Mouse (Mus musculus) spleen, adult 2 months (tissue): ENCODE measurements around the gene Cryba2.

Source experiments
- CTCF ChIP-seq: fragments of 200-500 bp; IDR thresholded peaks from 2 replicates; pipeline ENCODE4 v1.5.1; 2011; ENCODE audit warnings: mild to moderate bottlenecking, inconsistent platforms; ENCODE audit not compliant: insufficient read depth, insufficient read length, insufficient replicate concordance; ENCODE audit errors: extremely low read depth
- POLR2A ChIP-seq: fragments of 200-500 bp; IDR thresholded peaks from 2 replicates; pipeline ENCODE4 v1.6.1; 2011; ENCODE audit warnings: low read depth, low read length, inconsistent platforms

GRCm38 (mm10) chr1:74884196-74885141 is 8.5 kb downstream of the Cryba2 start:
- TF ChIP-seq POLR2A (no peak), CTCF (no peak)
